In genomic region chr16:72854809-72855503, GRCm38 (mm10) we compare ENCODE assay signal across 18 mouse cellular contexts.
DNase-seq lines count a peak whose midpoint lies in the region; ATAC-seq lines count a peak whose summit lies in the region.
"Had no signal": no experiment of that assay in that cellular context is flagged by ENCODE, and none has a peak within 500 bp of the region (broad histone marks: within the 10 kb centered on the region; RNA-seq: fewer than 3 reads in every experiment).

No protein-coding gene starts in this region.

- H3K27me3 ChIP-seq in embryonic facial prominence, embryonic 14.5 days (replicated peaks; ENCODE audit: control insufficient read depth, insufficient read depth, low read length): no peaks in the 10 kb centered on the region
- no peaks in the 10 kb centered on the region for H3K27me3 ChIP-seq in embryonic facial prominence, embryonic 10.5 days (replicated peaks; ENCODE audit: low read depth, poor library complexity, severe bottlenecking)
- H3K27me3 ChIP-seq in limb, embryonic 13.5 days: no peaks in the 10 kb centered on the region
- H3K27me3 ChIP-seq: hindbrain, embryonic 12.5 days; hindbrain, embryonic 15.5 days had no signal

- WGBS in embryonic facial prominence, embryonic 14.5 days: 64% methylated on average over 5 of the region's 5 CpGs
- WGBS in embryonic facial prominence, embryonic 10.5 days: 88% methylated on average over 5 of the region's 5 CpGs
- 42% methylated on average over 5 of the region's 5 CpGs for WGBS in limb, embryonic 13.5 days

- H3K27ac ChIP-seq in embryonic facial prominence, embryonic 14.5 days (replicated peaks; ENCODE audit: low read depth, low read length): peak overlapping the region; percentile 44; the same call in 1 of the 2 replicates
- no peak overlapping the region for H3K27ac ChIP-seq in embryonic facial prominence, embryonic 10.5 days (replicated peaks)
- H3K27ac ChIP-seq in limb, embryonic 13.5 days: peak overlapping the region; percentile 66; the same call in 1 of the 2 replicates
- H3K27ac ChIP-seq: forebrain, embryonic 10.5 days; gastrocnemius, adult 2 months; hindbrain, embryonic 12.5 days; hindbrain, embryonic 15.5 days had no signal

- ATAC-seq in embryonic facial prominence, embryonic 14.5 days (ENCODE audit: low read depth): 0 out of 2 replicates have a peak, but pooled peaks have one; percentile 6
- ATAC-seq in limb, embryonic 13.5 days (ENCODE audit: low FRiP score, low read depth): peak; percentile 77
- ATAC-seq: forebrain, embryonic 14.5 days; forebrain, postnatal 0 days had no signal

- peaks cover 29% of the 10 kb centered on the region for H3K4me1 ChIP-seq in embryonic facial prominence, embryonic 14.5 days (ENCODE audit: control insufficient read depth, insufficient read depth, low read length)
- H3K4me1 ChIP-seq in embryonic facial prominence, embryonic 10.5 days: peaks cover 13% of the 10 kb centered on the region
- peaks cover 57% of the 10 kb centered on the region for H3K4me1 ChIP-seq in limb, embryonic 13.5 days
- H3K4me1 ChIP-seq: forebrain, embryonic 10.5 days; hindbrain, embryonic 12.5 days; hindbrain, embryonic 15.5 days had no signal

- H3K36me3 ChIP-seq in embryonic facial prominence, embryonic 14.5 days (ENCODE audit: control insufficient read depth, insufficient read depth, low read length): no peaks in the 10 kb centered on the region
- H3K36me3 ChIP-seq in embryonic facial prominence, embryonic 10.5 days (replicated peaks): no peaks in the 10 kb centered on the region
- H3K36me3 ChIP-seq in limb, embryonic 13.5 days: no peaks in the 10 kb centered on the region
- H3K36me3 ChIP-seq: forebrain, embryonic 10.5 days; hindbrain, embryonic 12.5 days; hindbrain, embryonic 15.5 days had no signal

- H3K4me2 ChIP-seq in embryonic facial prominence, embryonic 14.5 days (ENCODE audit: low read depth, low read length): no peak overlapping the region
- H3K4me2 ChIP-seq in limb, embryonic 13.5 days (replicated peaks): no peak overlapping the region; the same call in 1 of the 2 replicates
- H3K4me2 ChIP-seq: heart, embryonic 11.5 days; hindbrain, embryonic 12.5 days; hindbrain, embryonic 15.5 days had no signal

- H3K9me3 ChIP-seq in embryonic facial prominence, embryonic 14.5 days (ENCODE audit: control insufficient read depth, low read length): no peaks in the 10 kb centered on the region
- no peaks in the 10 kb centered on the region for H3K9me3 ChIP-seq in embryonic facial prominence, embryonic 10.5 days
- H3K9me3 ChIP-seq in limb, embryonic 13.5 days: no peaks in the 10 kb centered on the region
- H3K9me3 ChIP-seq: forebrain, embryonic 10.5 days; hindbrain, embryonic 12.5 days; hindbrain, embryonic 15.5 days had no signal

- no peak overlapping the region for H3K4me3 ChIP-seq in embryonic facial prominence, embryonic 14.5 days (ENCODE audit: low read depth, low read length)
- no peak overlapping the region for H3K4me3 ChIP-seq in embryonic facial prominence, embryonic 10.5 days
- no peak overlapping the region for H3K4me3 ChIP-seq in limb, embryonic 13.5 days
- H3K4me3 ChIP-seq: forebrain, embryonic 10.5 days; gastrocnemius, adult 2 months; hindbrain, embryonic 12.5 days; hindbrain, embryonic 15.5 days had no signal

- peak; percentile 48 for DNase-seq in embryonic facial prominence, embryonic 14.5 days (ENCODE audit: low spot score)
- DNase-seq in embryonic facial prominence, embryonic 10.5 days (ENCODE audit: low spot score): no peak
- peak; percentile 25 for DNase-seq in Muller cell, postnatal 12 days (ENCODE audit: inconsistent ontology term)
- no peak for DNase-seq in left cerebral cortex, adult 8-10 months (ENCODE audit: low spot score in 2 of 2)
- DNase-seq in cerebellum, postnatal 25 days: no peak
- DNase-seq: adrenal gland, adult 2 months; adrenal gland, postnatal 14 days; cerebellum, adult 11 months; embryo, embryonic 11 days; gastrocnemius, adult 2 months; heart, adult 11 months had no signal

- no peak overlapping the region for H3K9ac ChIP-seq in embryonic facial prominence, embryonic 14.5 days (ENCODE audit: low read depth, low read length)
- no peak overlapping the region for H3K9ac ChIP-seq in limb, embryonic 13.5 days
- H3K9ac ChIP-seq: forebrain, postnatal 0 days; hindbrain, embryonic 12.5 days; hindbrain, embryonic 15.5 days had no signal

Comparison
In these comparisons a context has a peak if more than half of its experiments do, and no peak if none do; other contexts are left out.
1. DNase-seq: peak in embryonic facial prominence, embryonic 14.5 days (single experiment) and Muller cell, postnatal 12 days (single experiment); none in embryonic facial prominence, embryonic 10.5 days (single experiment), left cerebral cortex, adult 8-10 months (0 of 2) and cerebellum, postnatal 25 days (0 of 2).